Mouse (Mus musculus): ENCODE measurements around the gene Naglu.

DNA sequence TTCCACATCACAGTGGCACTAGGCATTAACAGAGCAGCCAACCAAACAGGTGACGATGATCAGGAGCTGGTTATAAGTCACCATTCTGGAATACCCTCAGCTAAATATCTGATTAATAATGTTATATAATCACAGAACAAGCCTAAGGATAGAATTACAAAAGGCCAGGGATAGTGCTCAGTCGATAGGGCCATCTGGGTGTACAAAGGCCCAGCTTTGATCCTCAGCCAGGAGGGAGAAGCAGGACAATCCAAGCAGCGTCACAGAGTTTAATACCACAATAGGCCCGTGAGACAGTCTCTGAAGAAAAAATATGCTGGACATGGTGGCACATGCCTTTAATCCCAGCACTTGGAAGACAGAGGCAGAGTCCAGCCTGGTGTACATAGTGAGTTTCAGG is 39.5 kb downstream of the Naglu start:
- TF ChIP-seq CTCF (IDR thresholded peaks at IDR 0.05; ENCODE audit: borderline replicate concordance, insufficient read depth, low read depth, low read length) (no peak), POLR2A (IDR thresholded peaks at IDR 0.05; ENCODE audit: borderline replicate concordance, insufficient read depth, low read length) (no peak)
